In the genomic region with DNA sequence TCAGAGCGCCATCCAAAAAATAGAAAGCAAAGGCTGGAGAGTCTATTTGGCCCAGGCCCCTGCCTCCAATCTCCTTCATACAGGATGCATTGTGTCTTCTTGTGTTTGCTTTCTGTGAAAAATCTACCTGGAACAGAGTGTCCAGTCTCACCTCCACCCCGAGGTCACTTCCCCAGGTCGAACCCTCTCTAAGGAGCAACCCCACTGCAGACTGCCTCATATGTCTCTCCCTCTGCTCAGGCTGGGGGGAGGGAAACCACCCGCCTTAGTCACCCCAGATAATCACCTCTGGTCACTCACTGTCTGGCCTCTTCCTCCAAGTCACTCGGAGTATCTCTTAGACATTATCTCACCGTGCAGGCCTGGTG, we compare ENCODE assay signal across 8 mouse cellular contexts. TPM values are rescaled to one million over a fixed set of nuclear protein-coding genes. Genes with fewer than 3 reads are reported as not detected.
DNase-seq lines count a peak whose midpoint lies in the region; ATAC-seq lines count a peak whose summit lies in the region.

No protein-coding gene starts in this region.

- H3K4me2 ChIP-seq in heart, embryonic 13.5 days, result peak overlapping the region; percentile 65; the same call in 1 of the 2 replicates
- peak overlapping the region; percentile 53 for H3K4me2 ChIP-seq in intestine, embryonic 15.5 days (replicated peaks)
- no peak overlapping the region for H3K4me2 ChIP-seq in neural tube, embryonic 13.5 days

- peaks cover 52% of the 10 kb centered on the region for H3K27me3 ChIP-seq in heart, embryonic 13.5 days (replicated peaks)
- peaks cover 84% of the 10 kb centered on the region for H3K27me3 ChIP-seq in megakaryocyte, embryonic 14.5 days (replicated peaks)
- H3K27me3 ChIP-seq in intestine, embryonic 15.5 days (replicated peaks), result 0 out of 2 replicates have a peak, but pooled peaks cover 4% of the 10 kb centered on the region
- peaks cover 20% of the 10 kb centered on the region for H3K27me3 ChIP-seq in neural tube, embryonic 13.5 days

- WGBS in heart, embryonic 13.5 days, result 12% methylated on average over 6 of the region's 6 CpGs
- 30% methylated on average over 6 of the region's 6 CpGs for WGBS in intestine, embryonic 15.5 days
- WGBS in neural tube, embryonic 13.5 days, result 44% methylated on average over 6 of the region's 6 CpGs

- DNase-seq in heart, adult 8-10 months (ENCODE audit: low spot score), result no peak
- no peak for DNase-seq in layer of hippocampus, postnatal 14 days (ENCODE audit: low spot score in 2 of 2)
- DNase-seq in embryo, embryonic 9.5 days (ENCODE audit: extremely low spot score), result no peak

- ATAC-seq in heart, embryonic 13.5 days (ENCODE audit: extremely low read depth, insufficient number of reproducible peaks, low FRiP score, low TSS enrichment), result no peak
- ATAC-seq in megakaryocyte, adult 5-6 weeks (ENCODE audit: poor library complexity, severe bottlenecking), result no peak
- peak; percentile 46 for ATAC-seq in intestine, embryonic 15.5 days
- ATAC-seq in neural tube, embryonic 13.5 days (ENCODE audit: low read depth), result peak; percentile 25; the same call in 1 of the 2 replicates

- no peaks in the 10 kb centered on the region for H3K9me3 ChIP-seq in heart, embryonic 13.5 days
- no peaks in the 10 kb centered on the region for H3K9me3 ChIP-seq in megakaryocyte, embryonic 14.5 days
- H3K9me3 ChIP-seq in intestine, embryonic 15.5 days, result no peaks in the 10 kb centered on the region
- no peaks in the 10 kb centered on the region for H3K9me3 ChIP-seq in neural tube, embryonic 13.5 days

- H3K9ac ChIP-seq in heart, embryonic 13.5 days, result no peak overlapping the region
- no peak overlapping the region for H3K9ac ChIP-seq in intestine, embryonic 15.5 days
- no peak overlapping the region for H3K9ac ChIP-seq in neural tube, embryonic 13.5 days

- no peak overlapping the region for H3K27ac ChIP-seq in heart, embryonic 13.5 days (replicated peaks)
- H3K27ac ChIP-seq in intestine, embryonic 15.5 days, result no peak overlapping the region
- no peak overlapping the region for H3K27ac ChIP-seq in neural tube, embryonic 13.5 days (replicated peaks)

- no peaks in the 10 kb centered on the region for H3K36me3 ChIP-seq in heart, embryonic 13.5 days
- H3K36me3 ChIP-seq in megakaryocyte, embryonic 14.5 days (replicated peaks; ENCODE audit: low read length), result no peaks in the 10 kb centered on the region
- no peaks in the 10 kb centered on the region for H3K36me3 ChIP-seq in intestine, embryonic 15.5 days
- no peaks in the 10 kb centered on the region for H3K36me3 ChIP-seq in neural tube, embryonic 13.5 days

- H3K4me1 ChIP-seq in heart, embryonic 13.5 days, result peaks cover 6% of the 10 kb centered on the region
- H3K4me1 ChIP-seq in megakaryocyte, embryonic 14.5 days, result peaks cover 14% of the 10 kb centered on the region
- no peaks in the 10 kb centered on the region for H3K4me1 ChIP-seq in intestine, embryonic 15.5 days (replicated peaks)
- peaks cover 5% of the 10 kb centered on the region for H3K4me1 ChIP-seq in neural tube, embryonic 13.5 days (replicated peaks)

- peak overlapping the region; percentile 33 for H3K4me3 ChIP-seq in heart, embryonic 13.5 days
- peak overlapping the region; percentile 82 for H3K4me3 ChIP-seq in megakaryocyte, embryonic 14.5 days (replicated peaks)
- no peak overlapping the region for H3K4me3 ChIP-seq in intestine, embryonic 15.5 days (replicated peaks)
- H3K4me3 ChIP-seq in neural tube, embryonic 13.5 days, result no peak overlapping the region

RNA-seq across cellular contexts. Expression of a gene that starts 29.0 kb away (rescaled TPM):
- polyA plus RNA-seq in heart, embryonic 13.5 days (2015; fragmentation: Nextera tagmentation; extraction: Ambion mirVana), result not detected in 2 replicates
- not detected for total RNA-seq in heart, adult 8-10 months (2022)
- 1.3 and 1.9 TPM in 2 replicates for polyA plus RNA-seq in megakaryocyte, embryonic 14.5 days (2012; ENCODE audit: insufficient read depth, low replicate concordance)
- total RNA-seq in megakaryocyte, adult 5-6 weeks (2015), result not detected in 2 replicates
- total RNA-seq in megakaryocyte, adult 5-6 weeks (2017), result 0.15 TPM in 1 of 2 replicates, not detected in the other
- polyA plus RNA-seq in intestine, embryonic 15.5 days (2015; fragmentation: Nextera tagmentation; extraction: Ambion mirVana), result not detected in 2 replicates
- polyA plus RNA-seq in neural tube, embryonic 13.5 days (2015; fragmentation: Nextera tagmentation; extraction: Ambion mirVana), result 0.15 TPM in 1 of 2 replicates, not detected in the other
- total RNA-seq in layer of hippocampus, postnatal 14 days (2021), result not detected

Comparison
In these comparisons a context has a peak if more than half of its experiments do, and no peak if none do; other contexts are left out.
1. ATAC-seq: peak in intestine, embryonic 15.5 days (single experiment) and neural tube, embryonic 13.5 days (single experiment); none in heart, embryonic 13.5 days (single experiment) and megakaryocyte, adult 5-6 weeks (single experiment).
2. H3K4me3 ChIP-seq: peak in heart, embryonic 13.5 days (single experiment) and megakaryocyte, embryonic 14.5 days (single experiment); none in intestine, embryonic 15.5 days (single experiment) and neural tube, embryonic 13.5 days (single experiment).